Mouse (Mus musculus): ENCODE data around the gene Plb1.

Plb1 gene

DNA sequence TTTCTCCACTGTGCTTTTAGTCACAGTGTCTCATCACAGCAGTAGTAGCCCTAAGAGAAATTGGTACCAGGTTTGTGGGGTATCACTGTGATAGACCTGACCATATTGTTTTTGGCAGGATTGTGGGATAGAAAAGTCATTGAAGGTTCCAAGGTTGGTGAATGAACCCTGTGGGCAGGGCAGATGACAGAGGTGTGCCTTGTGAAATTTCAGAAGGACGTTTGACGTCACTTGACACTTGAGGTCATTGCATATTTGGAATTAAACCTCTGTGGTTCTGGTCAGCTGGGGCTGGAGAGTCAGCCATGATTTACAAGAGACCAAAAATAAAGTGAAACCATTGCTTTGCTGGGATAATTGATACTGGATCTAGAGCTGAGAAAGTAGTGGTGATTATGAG is 50.9 kb downstream of the Plb1 start:
- no peak for DNase-seq (ENCODE audit: low read depth, low spot score)
- H3K27me3 ChIP-seq (ENCODE audit: control insufficient read depth, insufficient read depth, low read length, poor library complexity, severe bottlenecking), result no peaks in the 10 kb centered on the region
- H3K36me3 ChIP-seq (ENCODE audit: control insufficient read depth, insufficient read depth, low read length, poor library complexity, severe bottlenecking), result no peaks in the 10 kb centered on the region

GRCm38 (mm10) chr5:32286315-32286714 is 53.8 kb downstream of the Plb1 start:
- Histone ChIP-seq H3K27me3 (ENCODE audit: control insufficient read depth, insufficient read depth, low read length, poor library complexity, severe bottlenecking) (no peaks in the 10 kb centered on the region), H3K36me3 (ENCODE audit: control insufficient read depth, insufficient read depth, low read length, poor library complexity, severe bottlenecking) (no peaks in the 10 kb centered on the region)
- peak; percentile 5 for DNase-seq (ENCODE audit: low read depth, low spot score)

DNA sequence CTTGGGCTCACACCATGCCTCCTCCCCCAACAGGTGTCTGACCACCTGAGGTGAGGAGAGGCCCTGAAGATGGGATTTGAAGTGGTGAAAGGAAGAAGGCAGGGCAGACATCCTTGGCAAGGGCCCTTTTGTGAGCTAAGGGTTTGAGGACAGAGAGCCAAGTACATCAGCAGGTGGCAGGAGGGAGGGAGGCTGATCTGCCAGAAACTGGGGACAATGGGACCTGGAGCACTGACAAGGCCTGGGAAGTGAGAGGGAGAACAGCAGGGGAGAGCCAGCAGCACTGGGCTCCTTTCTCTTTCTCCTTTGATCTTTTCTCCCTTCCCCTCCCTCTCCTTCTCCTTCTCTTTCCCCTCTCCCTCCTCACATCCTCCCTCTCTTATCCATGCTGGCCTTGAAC is 55.5 kb downstream of the Plb1 start:
- no peak for DNase-seq (ENCODE audit: low read depth, low spot score)
- H3K36me3 ChIP-seq (ENCODE audit: control insufficient read depth, insufficient read depth, low read length, poor library complexity, severe bottlenecking), result no peaks in the 10 kb centered on the region
- no peaks in the 10 kb centered on the region for H3K27me3 ChIP-seq (ENCODE audit: control insufficient read depth, insufficient read depth, low read length, poor library complexity, severe bottlenecking)

GRCm38 (mm10) chr5:32291316-32291715 is 58.8 kb downstream of the Plb1 start:
- Histone ChIP-seq H3K27me3 (ENCODE audit: control insufficient read depth, insufficient read depth, low read length, poor library complexity, severe bottlenecking) (no peaks in the 10 kb centered on the region), H3K36me3 (ENCODE audit: control insufficient read depth, insufficient read depth, low read length, poor library complexity, severe bottlenecking) (no peaks in the 10 kb centered on the region)
- no peak for DNase-seq (ENCODE audit: low read depth, low spot score)

DNA sequence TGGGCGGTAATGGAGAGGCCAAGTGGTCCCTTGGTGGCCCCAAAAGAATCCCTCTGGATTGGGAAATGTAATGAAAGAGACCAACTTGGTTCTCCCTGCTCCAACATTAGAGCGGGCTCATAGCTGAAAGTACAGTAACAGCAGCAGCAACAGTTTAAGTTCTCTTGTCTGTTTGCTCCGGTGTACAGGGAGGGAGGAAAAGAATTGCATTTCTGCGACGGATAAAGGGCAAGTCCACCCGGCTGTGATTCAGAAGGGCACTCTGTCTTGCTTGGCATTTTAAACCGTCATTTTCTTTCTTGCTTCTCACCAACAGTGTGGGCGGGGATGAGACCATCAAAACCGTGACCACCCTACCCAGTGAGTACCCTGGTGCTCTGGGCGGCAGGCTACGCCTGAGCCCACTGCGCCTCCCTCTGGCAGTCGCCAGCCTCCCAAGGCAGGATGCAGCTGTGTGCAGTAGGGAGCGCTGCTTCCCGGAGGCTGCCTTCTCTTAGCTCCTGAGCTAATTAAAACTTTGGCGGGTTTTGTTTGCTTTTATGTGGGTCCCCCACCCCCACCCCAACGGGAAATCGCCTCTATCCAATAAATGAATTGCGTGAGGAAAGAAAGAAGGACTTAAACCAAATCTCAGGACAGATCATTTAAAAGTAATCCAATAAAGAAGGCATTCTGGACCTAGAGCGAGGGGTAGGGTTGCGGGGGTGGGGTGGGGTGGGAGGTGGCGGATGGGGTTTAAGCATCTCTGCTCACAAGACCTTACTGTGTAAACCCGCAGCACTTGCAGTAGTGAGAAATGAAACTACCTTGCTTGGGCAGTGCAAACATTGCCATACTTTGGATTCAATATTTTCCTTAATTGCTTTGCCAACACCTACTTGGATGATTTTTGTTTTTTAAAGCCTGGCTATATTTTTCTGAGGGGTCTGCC is 70.7 kb downstream of the Plb1 start:
- peak; percentile 34 for DNase-seq (ENCODE audit: low read depth, low spot score)
- no peaks in the 10 kb centered on the region for H3K27me3 ChIP-seq (ENCODE audit: control insufficient read depth, insufficient read depth, low read length, poor library complexity, severe bottlenecking)
- H3K36me3 ChIP-seq (ENCODE audit: control insufficient read depth, insufficient read depth, low read length, poor library complexity, severe bottlenecking), result no peaks in the 10 kb centered on the region

DNA sequence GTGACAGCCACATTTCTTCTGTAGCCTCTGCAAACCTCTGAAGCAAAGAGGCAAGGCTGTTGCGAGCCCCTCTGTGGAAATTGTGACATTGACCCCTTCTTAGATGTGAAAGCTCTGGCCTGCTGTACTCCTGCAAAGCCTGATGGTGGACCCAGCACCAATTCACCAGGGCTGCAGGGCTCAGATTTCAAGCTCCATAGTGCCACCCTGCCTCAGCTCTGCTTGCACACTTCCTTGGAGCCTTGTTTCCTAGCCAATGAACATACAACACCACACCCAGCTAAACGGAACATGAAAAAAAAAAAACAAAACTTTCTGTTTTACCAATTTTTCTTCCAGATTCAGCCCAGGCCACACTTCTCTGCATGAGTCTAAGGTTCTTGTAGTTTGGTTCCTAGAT is 74.6 kb downstream of the Plb1 start:
- DNase-seq (ENCODE audit: low read depth, low spot score), result no peak
- H3K36me3 ChIP-seq (ENCODE audit: control insufficient read depth, insufficient read depth, low read length, poor library complexity, severe bottlenecking), result no peaks in the 10 kb centered on the region
- no peaks in the 10 kb centered on the region for H3K27me3 ChIP-seq (ENCODE audit: control insufficient read depth, insufficient read depth, low read length, poor library complexity, severe bottlenecking)

GRCm38 (mm10) chr5:32308647-32309046 is 76.1 kb downstream of the Plb1 start:
- DNase-seq (ENCODE audit: low read depth, low spot score), result no peak
- H3K36me3 ChIP-seq (ENCODE audit: control insufficient read depth, insufficient read depth, low read length, poor library complexity, severe bottlenecking), result no peaks in the 10 kb centered on the region
- no peaks in the 10 kb centered on the region for H3K27me3 ChIP-seq (ENCODE audit: control insufficient read depth, insufficient read depth, low read length, poor library complexity, severe bottlenecking)

DNA sequence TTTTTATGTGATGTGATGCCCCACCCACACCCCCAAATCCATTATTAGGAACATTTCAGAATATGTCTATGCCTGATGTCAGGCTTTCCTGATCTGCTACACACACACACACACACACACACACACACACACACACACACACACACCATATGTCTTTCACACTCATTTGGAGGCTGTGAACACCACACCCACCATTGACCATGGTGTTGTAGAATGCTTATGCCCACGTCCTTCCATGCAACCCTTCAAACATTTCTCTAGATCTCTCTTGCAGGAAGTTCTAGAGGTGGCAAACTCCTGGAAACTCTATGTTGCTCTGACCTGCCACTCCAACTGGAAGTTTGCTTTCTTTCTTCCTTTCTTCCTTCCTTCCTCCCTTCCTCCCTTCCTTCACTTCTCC is 77.2 kb downstream of the Plb1 start:
- Histone ChIP-seq H3K27me3 (ENCODE audit: control insufficient read depth, insufficient read depth, low read length, poor library complexity, severe bottlenecking) (no peaks in the 10 kb centered on the region), H3K36me3 (ENCODE audit: control insufficient read depth, insufficient read depth, low read length, poor library complexity, severe bottlenecking) (no peaks in the 10 kb centered on the region)
- DNase-seq (ENCODE audit: low read depth, low spot score), result no peak

- DNase-seq (ENCODE audit: low read depth, low spot score), result no peak
- Histone ChIP-seq H3K27me3 (ENCODE audit: control insufficient read depth, insufficient read depth, low read length, poor library complexity, severe bottlenecking) (no peaks in the 10 kb centered on the region), H3K36me3 (ENCODE audit: control insufficient read depth, insufficient read depth, low read length, poor library complexity, severe bottlenecking) (no peaks in the 10 kb centered on the region)
These were observed 78.3 kb downstream of the Plb1 start for GRCm38 (mm10) chr5:32310802-32311201.

GRCm38 (mm10) chr5:32311589-32312166 is 79.2 kb downstream of the Plb1 start:
- Histone ChIP-seq H3K36me3 (ENCODE audit: control insufficient read depth, insufficient read depth, low read length, poor library complexity, severe bottlenecking) (no peaks in the 10 kb centered on the region), H3K27me3 (ENCODE audit: control insufficient read depth, insufficient read depth, low read length, poor library complexity, severe bottlenecking) (no peaks in the 10 kb centered on the region)
- no peak for DNase-seq (ENCODE audit: low read depth, low spot score)

GRCm38 (mm10) chr5:32313671-32314070 is 81.2 kb downstream of the Plb1 start:
- peak; percentile 53 for DNase-seq (ENCODE audit: low read depth, low spot score)

DNA sequence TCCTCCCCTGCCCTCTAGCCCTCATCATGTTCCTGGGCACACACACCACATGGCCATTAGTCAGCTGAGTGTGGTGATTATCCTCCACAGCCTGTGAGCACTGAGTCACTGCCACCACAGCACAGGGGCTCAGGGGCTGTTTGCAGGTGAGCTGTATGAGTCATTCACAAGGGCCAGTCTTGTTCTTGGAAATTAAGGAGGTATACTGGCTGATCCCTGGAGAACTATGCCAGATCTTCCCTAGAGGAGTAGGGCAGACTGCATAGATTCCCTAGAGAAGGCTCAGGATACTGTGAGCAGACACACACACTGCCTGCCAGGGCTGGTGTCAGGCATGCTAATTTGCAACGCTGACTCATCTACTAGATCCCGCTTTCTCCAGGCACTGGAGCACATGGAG is 82.2 kb downstream of the Plb1 start:
- no peak for DNase-seq (ENCODE audit: low read depth, low spot score)
- Histone ChIP-seq H3K27me3 (ENCODE audit: control insufficient read depth, insufficient read depth, low read length, poor library complexity, severe bottlenecking) (no peaks in the 10 kb centered on the region), H3K36me3 (ENCODE audit: control insufficient read depth, insufficient read depth, low read length, poor library complexity, severe bottlenecking) (no peaks in the 10 kb centered on the region)

More at GRCm38 (mm10) chr5:32313671-32314070, 81.2 kb downstream of the Plb1 start:
- Histone ChIP-seq H3K36me3 (ENCODE audit: control insufficient read depth, insufficient read depth, low read length, poor library complexity, severe bottlenecking) (no peaks in the 10 kb centered on the region), H3K27me3 (ENCODE audit: control insufficient read depth, insufficient read depth, low read length, poor library complexity, severe bottlenecking) (no peaks in the 10 kb centered on the region)

- peak; percentile 61 for DNase-seq (ENCODE audit: low read depth, low spot score)
- no peaks in the 10 kb centered on the region for H3K36me3 ChIP-seq (ENCODE audit: control insufficient read depth, insufficient read depth, low read length, poor library complexity, severe bottlenecking)
- no peaks in the 10 kb centered on the region for H3K27me3 ChIP-seq (ENCODE audit: control insufficient read depth, insufficient read depth, low read length, poor library complexity, severe bottlenecking)
These were observed 89.8 kb downstream of the Plb1 start for GRCm38 (mm10) chr5:32322146-32322811.

GRCm38 (mm10) chr5:32328139-32328538 is 95.6 kb downstream of the Plb1 start:
- H3K27me3 ChIP-seq (ENCODE audit: control insufficient read depth, insufficient read depth, low read length, poor library complexity, severe bottlenecking), result no peaks in the 10 kb centered on the region
- H3K36me3 ChIP-seq (ENCODE audit: control insufficient read depth, insufficient read depth, low read length, poor library complexity, severe bottlenecking), result no peaks in the 10 kb centered on the region
- no peak for DNase-seq (ENCODE audit: low read depth, low spot score)

DNA sequence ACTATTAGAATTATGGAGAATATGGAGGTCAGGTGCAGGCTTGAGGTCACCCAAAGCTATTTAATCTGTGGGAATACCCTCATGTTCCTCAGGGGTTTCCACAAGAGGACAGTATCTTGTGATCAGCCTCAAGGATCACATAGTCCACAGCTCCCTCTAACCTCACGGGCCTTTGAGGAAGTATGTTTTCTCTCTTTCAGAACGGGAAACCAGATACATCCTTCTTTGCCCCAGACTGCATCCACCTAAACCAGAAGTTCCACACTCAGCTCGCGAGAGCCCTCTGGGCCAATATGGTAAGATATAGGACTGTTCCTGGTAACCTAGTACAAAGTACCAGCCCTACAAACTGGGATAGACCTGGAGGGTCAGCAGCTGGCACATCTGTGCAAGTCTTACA is 100.1 kb downstream of the Plb1 start:
- Histone ChIP-seq H3K27me3 (ENCODE audit: control insufficient read depth, insufficient read depth, low read length, poor library complexity, severe bottlenecking) (no peaks in the 10 kb centered on the region), H3K36me3 (ENCODE audit: control insufficient read depth, insufficient read depth, low read length, poor library complexity, severe bottlenecking) (no peaks in the 10 kb centered on the region)
- no peak for DNase-seq (ENCODE audit: low read depth, low spot score)
